Mouse (Mus musculus): ENCODE data around the gene Atoh7. TPM values are rescaled to one million over a fixed set of nuclear protein-coding genes. Genes with fewer than 3 reads are reported as not detected.

Gene Atoh7
- total RNA-seq, 4 experiments from 2014 or later, result 0.46 TPM; not detected in 3

Other genes with a start within 250 kb of the Atoh7 start
- 1 to 10 TPM; 1.6 to 3.1 (median 1.7) TPM for gene Tet1, start 190.7 kb upstream of the Atoh7 start, total RNA-seq (2022)
- gene Slc25a16, start 179.0 kb upstream of the Atoh7 start, total RNA-seq (2022), result 10 to 100 TPM; 18.1 to 24.1 (median 22.0) TPM
- gene Dna2, start 152.6 kb upstream of the Atoh7 start, total RNA-seq (2022), result under 1 TPM; 0.16 to 0.34 (median 0.27) TPM
- 1 to 10 TPM; 3.8 to 5.0 (median 4.4) TPM for gene Rufy2, start 119.4 kb upstream of the Atoh7 start, total RNA-seq (2022)
- gene Hnrnph3, start 75.4 kb upstream of the Atoh7 start, total RNA-seq (2022), result 10 to 100 TPM; 14.6 to 19.3 (median 17.8) TPM
- gene Pbld2, start 75.3 kb upstream of the Atoh7 start, total RNA-seq (2022), result 1 to 10 TPM; 2.0 to 3.5 (median 2.6) TPM
- under 1 TPM; 0.36 to 0.99 (median 0.47) TPM for gene Pbld1, start 39.5 kb upstream of the Atoh7 start, total RNA-seq (2022)
- 100 to 1,000 TPM; 285 to 333 (median 306) TPM for gene Mypn, start 104.3 kb downstream of the Atoh7 start, total RNA-seq (2022)
- 10 to 100 TPM; 20.7 to 23.3 (median 21.2) TPM for gene Herc4, start 144.2 kb downstream of the Atoh7 start, total RNA-seq (2022)

Data from gastrocnemius, adult 8-10 months (tissue).